Mouse (Mus musculus) adrenal gland, postnatal 14 days (tissue): ENCODE results near the gene Hes3. TPM values are rescaled to one million over a fixed set of nuclear protein-coding genes. Genes with fewer than 3 reads are reported as not detected.
A peak's percentile ranks its signal among the peaks of the same experiment; 100 is the strongest.

Source experiments
- DNase-seq: peaks from one replicate; pipeline ENCODE4 v3.0.0; 2021; ENCODE audit warnings: mixed read lengths
- total RNA-seq: library from RNA; stranded (reverse); gene quantifications from 2 replicates; pipeline ENCODE4 v1.2.3, GENCODE M21; 2021

Gene Hes3
- total RNA-seq, 1 experiment from 2014 or later = not detected

DNA sequence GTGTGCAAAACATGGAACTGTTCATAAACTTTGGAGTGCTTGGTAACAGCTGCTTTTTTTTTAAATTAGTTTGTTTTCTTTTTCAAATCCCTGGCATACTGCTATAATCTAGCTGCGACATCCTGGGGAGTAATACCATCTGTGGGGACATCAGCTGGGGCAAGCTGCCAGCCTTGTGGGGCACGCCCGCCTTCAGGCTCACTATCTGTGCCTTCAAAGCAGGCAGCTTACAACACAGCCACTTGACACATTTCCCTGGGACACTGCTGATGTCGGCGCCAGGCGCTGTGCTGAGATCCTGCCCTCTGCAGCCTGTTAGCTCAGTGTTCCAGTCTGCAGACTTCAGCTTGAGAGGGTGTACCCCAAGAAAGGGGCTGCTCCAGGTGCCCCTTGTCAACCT, 34.4 kb downstream of the Hes3 start:
- peak; percentile 75 for DNase-seq

GRCm38 (mm10) chr4:152253183-152253759, 38.2 kb downstream of the Hes3 start:
- peak; percentile 69 for DNase-seq

- no peak for DNase-seq
Measured at GRCm38 (mm10) chr4:152250615-152251014, 40.8 kb downstream of the Hes3 start.

GRCm38 (mm10) chr4:152247195-152247594, 44.3 kb downstream of the Hes3 start:
- no peak for DNase-seq

DNA sequence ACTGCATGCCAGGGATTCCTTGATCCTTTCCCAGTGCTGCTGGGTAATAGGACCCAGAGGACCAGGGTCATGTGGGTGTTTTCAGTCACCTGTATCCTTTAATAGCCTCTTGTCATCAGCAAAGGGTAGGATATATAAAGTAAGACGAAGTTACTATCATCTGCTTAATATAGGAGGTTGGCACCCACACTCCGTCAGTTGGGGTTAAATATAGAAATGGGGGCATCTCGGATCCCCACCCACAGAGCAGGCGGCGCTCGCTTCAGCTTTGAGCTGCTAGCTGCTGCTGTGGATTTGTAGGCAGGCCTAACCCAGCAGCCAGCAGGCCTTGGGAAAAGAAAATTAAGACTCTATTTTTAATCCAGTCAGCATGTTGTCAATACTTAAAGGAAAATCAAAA, 45.5 kb downstream of the Hes3 start:
- DNase-seq = no peak

DNA sequence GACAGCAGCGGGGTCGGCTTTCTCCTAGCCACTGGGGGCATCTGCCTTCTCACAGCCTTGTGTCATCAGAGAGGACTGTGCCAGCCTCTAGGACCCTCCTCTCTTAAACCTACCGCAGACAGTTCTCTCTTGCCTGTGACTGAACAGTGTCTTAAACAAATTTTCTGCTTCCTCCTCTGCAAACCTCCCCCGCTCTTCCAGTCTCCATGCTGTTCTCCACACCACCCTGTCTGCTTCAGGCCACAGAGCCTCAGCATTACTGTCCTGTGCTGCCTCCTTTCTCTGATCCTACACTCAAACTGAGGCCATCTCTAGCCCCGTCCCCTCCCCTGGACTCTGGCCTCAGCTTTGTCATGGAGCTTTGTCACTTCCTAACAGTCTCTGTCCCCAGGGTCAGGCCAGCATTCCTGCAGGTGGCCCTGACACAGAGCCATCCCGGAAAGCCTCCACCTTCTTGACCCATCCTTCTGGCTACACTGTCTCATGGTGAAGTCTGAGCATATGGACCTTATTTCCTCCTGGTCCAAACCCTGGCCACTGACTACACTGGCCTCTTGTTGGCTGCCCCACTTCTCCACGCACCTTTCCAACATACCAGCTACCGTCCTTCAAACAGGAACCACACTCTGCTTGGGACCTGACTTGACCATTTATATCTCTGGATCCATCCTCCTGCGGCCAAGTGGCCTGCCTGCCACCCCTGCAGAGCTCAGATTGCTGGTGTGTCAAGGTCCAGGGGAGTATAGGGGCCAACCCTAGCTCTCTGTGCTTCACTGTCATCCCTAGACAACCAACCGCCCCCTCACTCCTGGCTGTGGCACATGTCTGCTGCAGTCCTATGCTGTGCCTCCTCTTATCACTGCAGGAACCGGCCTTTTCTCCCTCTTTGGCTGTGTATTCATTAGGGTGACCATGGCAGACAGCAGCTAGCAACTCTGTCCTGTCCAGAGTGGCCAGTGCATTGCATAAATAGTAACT, 46.6 kb downstream of the Hes3 start:
- no peak for DNase-seq

DNA sequence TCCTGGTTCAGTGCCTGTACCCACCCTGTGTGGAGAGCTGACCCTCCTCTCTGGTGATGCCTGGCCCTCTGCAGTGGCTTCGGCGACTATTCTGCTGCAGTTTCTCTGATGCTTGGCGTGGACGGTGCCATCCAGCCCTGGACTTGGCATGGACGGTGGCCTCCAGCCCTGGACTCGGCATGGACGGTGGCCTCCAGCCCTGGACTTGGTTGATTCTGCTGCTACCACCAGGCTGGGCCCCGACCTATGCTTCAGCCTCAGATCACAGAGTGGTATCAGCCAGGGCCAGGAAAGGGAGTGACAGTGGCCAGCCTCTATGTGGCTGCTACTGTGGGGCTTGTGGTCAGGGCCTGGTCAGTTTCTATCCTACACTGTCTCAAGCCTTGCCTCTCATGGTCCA, 47.5 kb downstream of the Hes3 start:
- no peak for DNase-seq

DNA sequence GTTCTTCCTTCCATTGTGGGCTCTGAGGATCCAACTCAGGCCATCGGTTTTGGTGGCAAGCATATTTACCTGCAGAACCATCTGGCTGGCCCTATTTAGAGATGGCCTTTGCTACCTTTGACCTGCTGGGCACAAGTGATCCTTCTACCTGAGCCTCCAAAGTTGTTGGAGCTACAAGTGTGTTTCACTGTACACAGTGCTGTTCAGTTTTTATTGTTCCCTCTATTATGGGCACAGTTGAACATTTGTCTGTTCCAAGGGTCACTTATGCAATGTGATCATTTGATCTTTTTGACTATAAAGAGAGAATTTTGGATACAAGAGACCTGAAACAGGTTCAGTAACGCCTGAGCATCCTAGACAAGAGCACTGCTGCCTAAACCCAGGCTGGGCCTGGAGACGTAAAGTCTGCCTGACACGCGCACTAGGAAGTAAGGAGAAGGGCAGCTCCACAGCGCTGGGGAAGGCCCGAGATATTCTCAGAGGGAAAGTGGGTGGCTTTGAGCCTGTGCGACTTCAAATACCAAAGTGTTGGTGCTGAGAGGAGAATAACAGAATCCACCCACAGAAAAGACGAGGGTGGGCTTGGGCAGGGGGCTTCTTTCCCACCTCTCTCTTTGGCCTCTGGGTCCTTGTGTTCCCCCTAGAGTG, 48.1 kb downstream of the Hes3 start:
- DNase-seq = no peak

GRCm38 (mm10) chr4:152239974-152240373, 51.5 kb downstream of the Hes3 start:
- no peak for DNase-seq

Other genes with a start within 250 kb of the Hes3 start
- gene Plekhg5, start 219.2 kb downstream of the Hes3 start, total RNA-seq = 16.9 and 21.5 TPM in 2 replicates
- 2.9 and 4.8 TPM in 2 replicates for gene Tnfrsf25, start 175.7 kb downstream of the Hes3 start, total RNA-seq
- gene Espn, start 139.3 kb downstream of the Hes3 start, total RNA-seq = 0.71 and 0.96 TPM in 2 replicates
- not detected in 2 replicates for gene Hes2, start 132.8 kb downstream of the Hes3 start, total RNA-seq
- 32.2 and 34.2 TPM in 2 replicates for gene Acot7, start 113.5 kb downstream of the Hes3 start, total RNA-seq
- gene Gpr153, start 17.4 kb downstream of the Hes3 start, total RNA-seq = 7.2 and 7.5 TPM in 2 replicates
- gene Icmt, start 5.6 kb upstream of the Hes3 start, total RNA-seq = 36.9 and 39.6 TPM in 2 replicates
- gene Rnf207, start 27.3 kb upstream of the Hes3 start, total RNA-seq = 0.26 TPM in 1 of 2 replicates, not detected in the other
- gene Rpl22, start 34.1 kb upstream of the Hes3 start, total RNA-seq = 493 and 564 TPM in 2 replicates
- 7.1 and 8.0 TPM in 2 replicates for gene Chd5, start 47.0 kb upstream of the Hes3 start, total RNA-seq
- 3.3 and 3.9 TPM in 2 replicates for gene Nphp4, start 185.0 kb upstream of the Hes3 start, total RNA-seq
- 6.2 and 15.7 TPM in 2 replicates for gene Kcnab2, start 186.2 kb upstream of the Hes3 start, total RNA-seq